Mouse (Mus musculus) liver, adult 2 months (tissue): ENCODE results near the gene Ddx23.

Experiments used
- CTCF ChIP-seq: fragments of 200-500 bp; IDR thresholded peaks from 2 replicates; pipeline ENCODE4 v1.5.1; 2011; ENCODE audit warnings: low read depth, low read length, control low read depth
- POLR2A ChIP-seq: fragments of 200-500 bp; IDR thresholded peaks from 2 replicates; pipeline ENCODE4 v1.6.1; 2011; ENCODE audit warnings: low read length, control low read depth; ENCODE audit not compliant: insufficient read depth; ENCODE audit errors: extremely low read depth

DNA sequence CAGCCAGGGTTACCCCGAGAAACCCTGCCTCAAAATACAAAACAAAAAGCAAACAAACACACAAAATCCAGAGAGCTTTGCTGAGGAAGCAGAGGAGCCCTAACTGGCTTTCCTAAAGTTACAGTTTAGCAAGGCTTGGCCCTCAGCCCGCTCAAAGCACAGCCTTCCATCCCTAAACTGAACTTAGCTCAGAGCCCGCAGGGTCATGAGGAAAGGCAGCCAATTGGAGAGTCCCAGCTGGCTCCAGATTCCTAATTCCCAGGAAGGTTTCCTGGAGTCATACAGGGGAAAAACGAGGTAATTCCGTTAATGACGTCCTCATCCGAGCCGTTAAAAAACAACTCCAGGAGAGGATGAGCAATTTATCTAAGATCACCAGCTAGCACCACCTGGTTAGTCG lies 33.0 kb upstream of the Ddx23 start:
- TF ChIP-seq POLR2A (no peak), CTCF (no peak)
